Mouse (Mus musculus): Measurements from ENCODE around the gene Ubqln1. TPM values are rescaled to one million over a fixed set of nuclear protein-coding genes. Genes with fewer than 3 reads are reported as not detected.

Gene Ubqln1
- polyA plus RNA-seq, 1 experiment: 147 TPM

DNA sequence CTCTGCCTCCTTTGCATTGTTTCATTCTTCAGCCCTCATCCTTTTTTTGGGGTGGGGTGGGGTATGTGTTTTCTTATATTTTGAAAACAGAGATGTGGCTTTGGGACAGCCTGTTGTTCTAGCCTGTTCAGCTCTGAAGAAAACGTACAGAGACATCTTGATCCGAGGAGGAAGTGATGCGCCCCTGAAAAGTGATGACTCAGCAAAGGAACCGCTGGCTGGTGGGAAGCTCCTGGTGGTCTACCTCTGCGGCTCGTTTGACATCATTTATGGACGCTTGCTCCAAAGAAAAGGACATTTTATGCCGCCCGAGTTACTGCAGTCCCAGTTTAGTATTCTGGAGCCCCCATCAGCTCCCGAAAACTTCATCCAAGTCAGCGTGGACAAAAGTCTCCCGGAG is 52.1 kb downstream of the Ubqln1 start:
- DNase-seq: no peak
- no peak for TF ChIP-seq POLR2A (IDR thresholded peaks at IDR 0.05; ENCODE audit: borderline replicate concordance, insufficient read depth, low read length)
- no peak for TF ChIP-seq CTCF (IDR thresholded peaks at IDR 0.05; ENCODE audit: borderline replicate concordance, insufficient read depth, low read depth, low read length)
- Histone ChIP-seq H3K4me1 (ENCODE audit: control insufficient read depth, insufficient read depth, low read length) (no peaks in the 10 kb centered on the region), H3K27me3 (ENCODE audit: control insufficient read depth, insufficient read depth, low read length) (no peaks in the 10 kb centered on the region), H3K4me3 (replicated peaks; ENCODE audit: insufficient read depth, low read depth, low read length) (no peak overlapping the region), H3K27ac (ENCODE audit: insufficient read depth, low read length) (no peak overlapping the region)
- WGBS: 94% methylated on average over 12 of the region's 12 CpGs

DNA sequence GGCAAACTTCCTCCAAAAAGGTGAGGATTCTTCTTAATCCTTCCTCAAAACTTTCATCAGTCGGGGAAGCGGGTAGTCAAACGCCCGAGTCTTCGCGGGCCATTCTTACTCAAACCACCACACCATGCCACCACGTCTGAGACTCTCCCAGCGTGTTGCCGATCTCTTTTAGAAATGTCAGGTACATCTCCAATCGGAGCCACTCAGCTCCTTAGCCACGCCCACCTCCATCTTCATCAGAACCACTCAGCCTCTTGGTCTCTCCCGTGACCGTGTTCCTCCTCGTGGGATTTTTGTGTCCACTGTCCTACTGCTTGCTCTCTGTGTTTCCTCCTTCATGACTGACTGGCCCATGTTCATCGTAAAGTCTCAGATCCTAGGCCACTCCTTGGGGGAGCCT is 54.7 kb downstream of the Ubqln1 start:
- H3K27ac ChIP-seq (ENCODE audit: insufficient read depth, low read length): no peak overlapping the region
- 93% methylated on average over 15 of the region's 15 CpGs for WGBS
- H3K4me3 ChIP-seq (replicated peaks; ENCODE audit: insufficient read depth, low read depth, low read length): no peak overlapping the region
- TF ChIP-seq POLR2A (IDR thresholded peaks at IDR 0.05; ENCODE audit: borderline replicate concordance, insufficient read depth, low read length): no peak
- no peak for TF ChIP-seq CTCF (IDR thresholded peaks at IDR 0.05; ENCODE audit: borderline replicate concordance, insufficient read depth, low read depth, low read length)
- H3K27me3 ChIP-seq (ENCODE audit: control insufficient read depth, insufficient read depth, low read length): no peaks in the 10 kb centered on the region
- H3K4me1 ChIP-seq (ENCODE audit: control insufficient read depth, insufficient read depth, low read length): peaks cover 5% of the 10 kb centered on the region
- no peak for DNase-seq

DNA sequence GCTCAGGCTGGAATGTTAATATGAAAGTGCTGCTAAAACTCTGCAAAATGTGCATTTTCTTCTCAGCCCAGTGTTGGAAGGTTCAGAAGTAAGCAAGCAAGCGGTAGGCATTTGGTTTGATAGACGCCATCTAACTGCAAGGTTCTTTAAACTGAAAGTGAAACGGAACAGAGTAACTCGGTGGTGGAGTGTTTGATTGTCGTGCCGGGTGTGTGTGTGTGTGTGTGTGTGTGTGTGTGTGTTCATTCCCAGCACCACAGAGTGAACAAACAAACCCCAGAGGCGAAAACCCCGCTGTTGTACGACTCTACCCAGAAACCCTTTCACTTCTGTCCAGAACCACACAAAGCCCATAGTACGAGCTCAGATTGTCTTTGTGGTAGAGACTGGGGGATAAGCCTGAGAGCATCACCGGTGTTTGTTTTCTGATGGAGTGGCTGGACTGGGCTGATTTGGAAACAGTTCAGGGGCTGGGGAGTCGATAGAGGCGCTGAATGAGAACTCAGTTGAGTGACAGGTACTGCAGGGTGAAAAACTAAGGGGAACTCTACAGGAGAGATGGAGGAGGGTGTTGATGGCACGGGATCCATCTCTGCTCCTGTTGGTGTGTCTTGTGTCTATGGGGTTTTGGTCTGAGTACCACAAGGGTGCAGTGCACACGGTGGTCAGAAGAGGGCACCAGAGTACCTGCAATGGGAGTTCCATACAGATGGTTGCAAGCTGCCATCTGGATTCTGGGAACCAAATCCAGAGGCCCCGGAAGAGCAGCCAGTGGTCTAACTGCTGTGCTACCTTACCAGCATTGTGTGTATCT is 57.1 kb downstream of the Ubqln1 start:
- peaks cover 5% of the 10 kb centered on the region for H3K4me1 ChIP-seq (ENCODE audit: control insufficient read depth, insufficient read depth, low read length)
- 6% methylated on average over 16 of the region's 16 CpGs for WGBS
- peak; percentile 82 to 88 for DNase-seq
- no peak overlapping the region for H3K27ac ChIP-seq (ENCODE audit: insufficient read depth, low read length)
- H3K27me3 ChIP-seq (ENCODE audit: control insufficient read depth, insufficient read depth, low read length): no peaks in the 10 kb centered on the region
- TF ChIP-seq CTCF (IDR thresholded peaks at IDR 0.05; ENCODE audit: borderline replicate concordance, insufficient read depth, low read depth, low read length) (peak; percentile 94), POLR2A (IDR thresholded peaks at IDR 0.05; ENCODE audit: borderline replicate concordance, insufficient read depth, low read length) (no peak)
- H3K4me3 ChIP-seq (replicated peaks; ENCODE audit: insufficient read depth, low read depth, low read length): peak overlapping the region; percentile 93

DNA sequence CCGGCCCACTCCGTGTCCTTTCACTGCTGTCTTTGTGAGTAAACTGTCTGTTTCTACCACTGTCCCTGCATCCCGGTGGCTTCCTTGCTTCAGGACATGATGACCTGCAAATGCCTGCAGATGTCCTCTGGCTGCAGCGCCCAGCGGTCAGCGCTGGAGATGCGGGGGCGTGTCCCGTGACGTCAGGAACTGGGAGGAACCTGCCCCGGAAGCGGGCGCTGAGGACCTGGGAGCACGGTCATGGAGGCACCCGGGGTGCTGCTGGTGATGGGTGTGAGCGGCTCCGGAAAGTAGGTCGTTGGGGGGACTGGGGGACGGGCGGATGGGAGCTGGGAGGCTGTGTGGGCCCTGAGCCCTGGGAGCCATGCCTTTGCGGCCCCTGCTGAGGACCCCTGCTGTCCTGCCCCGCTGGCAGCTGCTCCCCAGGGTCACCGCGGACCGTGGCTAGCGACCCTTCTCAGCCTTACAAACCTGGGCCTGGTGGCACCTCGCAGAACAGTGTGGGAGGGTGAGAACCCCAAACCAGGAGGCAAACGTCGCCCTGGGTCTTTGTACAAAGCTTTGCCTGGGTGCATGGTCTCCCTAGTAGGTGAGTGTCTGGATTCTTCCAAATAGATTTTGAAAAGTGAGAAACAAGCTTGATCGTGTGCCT is 57.9 kb downstream of the Ubqln1 start, which contains the start of gene Idnk:
Gene Idnk, plus strand, starts transcription at position 203 of the 652 bp plus-strand sequence.
- H3K27ac ChIP-seq (ENCODE audit: insufficient read depth, low read length): peak within 1 kb of the TSS; percentile 77
- peak within 1 kb of the TSS; percentile 93 for H3K4me3 ChIP-seq (replicated peaks; ENCODE audit: insufficient read depth, low read depth, low read length)
- H3K27me3 ChIP-seq (ENCODE audit: control insufficient read depth, insufficient read depth, low read length): no peaks in the 10 kb centered on the region
- under 1% methylated on average over 30 of the region's 30 CpGs for WGBS
- peaks cover 5% of the 10 kb centered on the region for H3K4me1 ChIP-seq (ENCODE audit: control insufficient read depth, insufficient read depth, low read length)
- 0 out of 2 replicates have a peak, but pooled peaks have one; percentile 14 for TF ChIP-seq CTCF (IDR thresholded peaks at IDR 0.05; ENCODE audit: borderline replicate concordance, insufficient read depth, low read depth, low read length)
- peak; percentile 78 for TF ChIP-seq POLR2A (IDR thresholded peaks at IDR 0.05; ENCODE audit: borderline replicate concordance, insufficient read depth, low read length)
- DNase-seq: peak; percentile 86 to 87

DNA sequence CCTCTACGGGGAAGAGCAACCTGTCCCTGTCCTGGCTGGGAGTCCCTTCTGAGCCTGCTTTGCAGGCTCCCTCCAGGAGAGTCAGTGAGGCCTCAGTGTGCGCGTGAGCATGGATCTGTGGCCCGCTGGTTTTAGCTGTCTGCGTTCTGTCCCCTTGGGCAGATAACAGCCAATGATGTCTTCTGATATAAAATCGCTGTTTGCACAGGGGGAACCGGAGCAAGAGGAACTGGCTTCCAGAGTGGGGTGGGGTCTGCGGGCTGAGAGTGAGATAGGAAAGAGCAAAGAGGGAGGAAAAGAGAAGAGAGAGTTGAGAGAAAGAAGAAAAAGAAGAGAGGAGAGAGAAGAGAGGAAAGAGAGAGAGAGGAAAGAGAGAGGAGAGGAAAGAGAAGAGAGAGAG is 58.4 kb downstream of the Ubqln1 start:
- H3K4me3 ChIP-seq (replicated peaks; ENCODE audit: insufficient read depth, low read depth, low read length): peak overlapping the region; percentile 93
- no peaks in the 10 kb centered on the region for H3K27me3 ChIP-seq (ENCODE audit: control insufficient read depth, insufficient read depth, low read length)
- H3K4me1 ChIP-seq (ENCODE audit: control insufficient read depth, insufficient read depth, low read length): peaks cover 5% of the 10 kb centered on the region
- no peak for TF ChIP-seq POLR2A (IDR thresholded peaks at IDR 0.05; ENCODE audit: borderline replicate concordance, insufficient read depth, low read length)
- no peak for TF ChIP-seq CTCF (IDR thresholded peaks at IDR 0.05; ENCODE audit: borderline replicate concordance, insufficient read depth, low read depth, low read length)
- peak; percentile 27 to 43 for DNase-seq
- H3K27ac ChIP-seq (ENCODE audit: insufficient read depth, low read length): peak overlapping the region; percentile 77
- 7% methylated on average over 8 of the region's 8 CpGs for WGBS

DNA sequence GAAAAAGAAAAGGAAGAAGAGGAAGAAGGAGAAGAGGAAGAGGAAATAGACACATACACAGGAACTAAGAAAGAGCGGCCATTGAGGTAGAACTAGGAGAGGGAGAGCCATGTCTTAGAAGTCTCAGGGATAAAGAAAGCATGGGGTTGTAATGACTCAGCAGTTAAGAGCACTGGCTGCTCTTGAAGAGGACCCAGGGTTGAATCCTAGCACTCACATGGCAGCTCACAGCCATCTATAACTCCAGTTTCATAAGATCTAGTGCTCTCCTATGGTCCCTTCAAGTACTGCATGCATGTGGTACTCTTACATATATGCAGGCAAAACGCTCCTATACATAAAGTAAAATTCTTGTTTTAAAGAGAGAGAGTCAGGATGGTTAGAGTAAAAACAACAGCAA is 59.4 kb downstream of the Ubqln1 start:
- WGBS: 96% methylated on average over 2 of the region's 2 CpGs
- Histone ChIP-seq H3K27me3 (ENCODE audit: control insufficient read depth, insufficient read depth, low read length) (no peaks in the 10 kb centered on the region), H3K27ac (ENCODE audit: insufficient read depth, low read length) (no peak overlapping the region), H3K4me3 (replicated peaks; ENCODE audit: insufficient read depth, low read depth, low read length) (no peak overlapping the region), H3K4me1 (ENCODE audit: control insufficient read depth, insufficient read depth, low read length) (peaks cover 5% of the 10 kb centered on the region)
- no peak for TF ChIP-seq CTCF (IDR thresholded peaks at IDR 0.05; ENCODE audit: borderline replicate concordance, insufficient read depth, low read depth, low read length)
- no peak for TF ChIP-seq POLR2A (IDR thresholded peaks at IDR 0.05; ENCODE audit: borderline replicate concordance, insufficient read depth, low read length)
- no peak for DNase-seq

DNA sequence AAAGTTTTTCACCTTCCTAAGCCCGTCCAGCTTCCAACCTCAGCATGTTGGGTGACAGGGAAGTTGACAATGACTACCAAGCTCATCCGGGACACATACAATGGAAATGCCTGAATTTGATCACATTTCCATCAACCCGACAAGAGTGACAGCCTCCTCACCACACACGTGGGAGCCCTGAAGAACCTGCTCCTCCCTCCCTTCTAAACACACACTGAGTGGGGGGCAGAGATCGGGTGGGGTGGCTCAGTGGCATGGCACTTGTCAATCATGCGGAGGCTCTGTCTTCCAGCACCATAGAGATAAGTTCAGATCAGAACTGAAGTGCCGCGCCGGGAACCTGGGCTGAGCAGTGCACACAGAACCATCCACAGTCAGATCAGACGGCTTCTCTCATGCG is 65.0 kb downstream of the Ubqln1 start:
- no peaks in the 10 kb centered on the region for H3K27me3 ChIP-seq (ENCODE audit: control insufficient read depth, insufficient read depth, low read length)
- H3K4me1 ChIP-seq (ENCODE audit: control insufficient read depth, insufficient read depth, low read length): peaks cover 5% of the 10 kb centered on the region; the same call in 1 of the 2 replicates
- WGBS: 78% methylated on average over 11 of the region's 11 CpGs
- DNase-seq: no peak
- no peak overlapping the region for H3K4me3 ChIP-seq (replicated peaks; ENCODE audit: insufficient read depth, low read depth, low read length)
- no peak overlapping the region for H3K27ac ChIP-seq (ENCODE audit: insufficient read depth, low read length)
- no peak for TF ChIP-seq POLR2A (IDR thresholded peaks at IDR 0.05; ENCODE audit: borderline replicate concordance, insufficient read depth, low read length)
- no peak for TF ChIP-seq CTCF (IDR thresholded peaks at IDR 0.05; ENCODE audit: borderline replicate concordance, insufficient read depth, low read depth, low read length)
